Mouse (Mus musculus) MEL (cell line): ENCODE data around the gene S100a4. TPM values are rescaled to one million over a fixed set of nuclear protein-coding genes. Genes with fewer than 3 reads are reported as not detected.

Source experiments
- DNase-seq: peaks from one replicate; pipeline ENCODE4 v3.0.0; 2011; ENCODE audit warnings: low read depth, low spot score
- H3K27ac ChIP-seq: 2 replicates; pipeline ENCODE4 v1.5.1; 2012; ENCODE audit warnings: low read depth, mild to moderate bottlenecking, control low read depth, low read length, moderate library complexity; ENCODE audit not compliant: control insufficient read depth
- H3K27me3 ChIP-seq, 2 experiments: fragments of 150-350 bp in 1 of 2; sonication (generic) in 1 of 2; 2 replicates each; pipeline ENCODE4 v1.6.1; 2012; ENCODE audit warnings: low read length in 2 of 2, mild to moderate bottlenecking in 2 of 2, improper control_type of control experiment in 1 of 2, moderate library complexity in 1 of 2; ENCODE audit not compliant: insufficient read depth in 2 of 2, control insufficient read depth in 1 of 2
- H3K36me3 ChIP-seq, 2 experiments: 2 replicates each; pipeline ENCODE4 v1.6.1; 2012 to 2014; ENCODE audit warnings: low read length in 2 of 2, improper control_type of control experiment in 1 of 2, inconsistent platforms in 1 of 2, mild to moderate bottlenecking in 1 of 2; ENCODE audit not compliant: insufficient read depth in 2 of 2, control insufficient read depth in 1 of 2
- H3K4me1 ChIP-seq, 2 experiments: fragments of 150-350 bp in 1 of 2; sonication (generic) in 1 of 2; 2 replicates each; pipeline ENCODE4 v1.6.1; 2012; ENCODE audit warnings: low read length in 2 of 2, improper control_type of control experiment in 1 of 2, mild to moderate bottlenecking in 1 of 2; ENCODE audit not compliant: insufficient read depth in 2 of 2, control insufficient read depth in 1 of 2
- H3K4me3 ChIP-seq, 2 experiments: fragments of 150-350 bp in 1 of 2; sonication (generic) in 1 of 2; 2 replicates each; pipeline ENCODE4 v1.5.1; 2012; ENCODE audit warnings: low read depth in 2 of 2, low read length in 2 of 2, mild to moderate bottlenecking in 2 of 2, moderate library complexity in 2 of 2, control low read depth in 1 of 2, improper control_type of control experiment in 1 of 2; ENCODE audit not compliant: control insufficient read depth in 1 of 2, insufficient read depth in 1 of 2
- H3K79me2 ChIP-seq: 2 replicates; pipeline ENCODE4 v1.6.1; 2012; ENCODE audit warnings: mild to moderate bottlenecking, low read length, moderate library complexity; ENCODE audit not compliant: control insufficient read depth, poor library complexity, insufficient read depth
- H3K9ac ChIP-seq: 2 replicates; pipeline ENCODE4 v1.6.1; 2012; ENCODE audit warnings: low read depth, mild to moderate bottlenecking, control low read depth, low read length, moderate library complexity; ENCODE audit not compliant: control insufficient read depth, poor library complexity, severe bottlenecking
- H3K9me3 ChIP-seq: fragments of 150-350 bp; sonication (generic); replicated peaks from 2 replicates; pipeline ENCODE4 v1.6.1; 2012; ENCODE audit warnings: mild to moderate bottlenecking, low read length, improper control_type of control experiment, moderate library complexity; ENCODE audit not compliant: insufficient read depth
- BHLHE40 ChIP-seq: IDR thresholded peaks from 2 replicates; pipeline ENCODE4 v1.6.1; 2012; ENCODE audit warnings: low read depth, mild to moderate bottlenecking, inconsistent platforms, low read length, improper control_type of control experiment, borderline replicate concordance
- CTCF ChIP-seq, 3 experiments: IDR thresholded peaks in 2 of 3; conservative IDR thresholded peaks in 1 of 3; 2 replicates each; pipeline ENCODE4 v1.5.1; 2011 to 2012; ENCODE audit warnings: low read length in 3 of 3, low read depth in 2 of 3, mild to moderate bottlenecking in 2 of 3, improper control_type of control experiment in 1 of 3, inconsistent platforms in 1 of 3, mixed read lengths in 1 of 3, moderate library complexity in 1 of 3; ENCODE audit not compliant: control insufficient read depth in 1 of 3, insufficient read depth in 1 of 3, poor library complexity in 1 of 3, severe bottlenecking in 1 of 3
- ELF1 ChIP-seq: IDR thresholded peaks from 2 replicates; pipeline ENCODE4 v1.6.1; 2014; ENCODE audit warnings: low read depth, mild to moderate bottlenecking, inconsistent platforms, low read length, improper control_type of control experiment, moderate library complexity
- GATA1 ChIP-seq: IDR thresholded peaks from 2 replicates; pipeline ENCODE4 v1.6.1; 2011; ENCODE audit warnings: low read depth, low read length, improper control_type of control experiment
- JUND ChIP-seq: IDR thresholded peaks from 2 replicates; pipeline ENCODE4 v1.6.1; 2011; ENCODE audit warnings: low read depth, mild to moderate bottlenecking, improper control_type of control experiment, low read length
- MAZ ChIP-seq: IDR thresholded peaks from 2 replicates; pipeline ENCODE4 v1.6.1; 2012; ENCODE audit warnings: low read depth, mild to moderate bottlenecking, inconsistent platforms, low read length, improper control_type of control experiment
- MEF2A ChIP-seq: IDR thresholded peaks from 2 replicates; pipeline ENCODE4 v1.6.1; 2014; ENCODE audit warnings: low read depth, mild to moderate bottlenecking, inconsistent platforms, low read length, improper control_type of control experiment; ENCODE audit not compliant: poor library complexity, insufficient replicate concordance, severe bottlenecking; ENCODE audit errors: extremely low read depth
- MYC ChIP-seq: IDR thresholded peaks from 2 replicates; pipeline ENCODE4 v1.6.1; 2011; ENCODE audit warnings: low read depth, mild to moderate bottlenecking, low read length, improper control_type of control experiment, moderate library complexity
- NRF1 ChIP-seq: IDR thresholded peaks from 2 replicates; pipeline ENCODE4 v1.6.1; 2014; ENCODE audit warnings: low read depth, mild to moderate bottlenecking, inconsistent platforms, low read length, improper control_type of control experiment, moderate library complexity; ENCODE audit not compliant: poor library complexity, insufficient read depth, severe bottlenecking
- POLR2AphosphoS2 ChIP-seq: IDR thresholded peaks from 2 replicates; pipeline ENCODE4 v1.6.1; 2011; ENCODE audit warnings: low read length, improper control_type of control experiment
- RAD21 ChIP-seq: IDR thresholded peaks from 2 replicates; pipeline ENCODE4 v1.6.1; 2011; ENCODE audit warnings: mild to moderate bottlenecking, low read depth, low read length, improper control_type of control experiment
- TCF12 ChIP-seq: IDR thresholded peaks from 2 replicates; pipeline ENCODE4 v1.6.1; 2014; ENCODE audit warnings: low read depth, mild to moderate bottlenecking, inconsistent platforms, low read length, improper control_type of control experiment, moderate library complexity
- UBTF ChIP-seq: IDR thresholded peaks from 2 replicates; pipeline ENCODE4 v1.6.1; 2012; ENCODE audit warnings: low read depth, mild to moderate bottlenecking, inconsistent platforms, low read length, improper control_type of control experiment, moderate library complexity, borderline replicate concordance; ENCODE audit not compliant: insufficient read depth
- ZKSCAN1 ChIP-seq: IDR thresholded peaks from 2 replicates; pipeline ENCODE4 v1.6.1; 2012; ENCODE audit warnings: low read depth, mild to moderate bottlenecking, inconsistent platforms, low read length, improper control_type of control experiment, moderate library complexity
- polyA plus RNA-seq, 2 experiments: library from polyadenylated mRNA; stranded (reverse) in 1 of 2; unstranded in 1 of 2; fragments of >175 nt in 1 of 2; fragments of >200 nt in 1 of 2; gene quantifications; 2 replicates each; pipeline versions ENCODE4 v1.2.1 to v1.2.4; 2012; ENCODE audit warnings: low replicate concordance in 2 of 2, low read depth in 1 of 2; ENCODE audit not compliant: insufficient read length in 2 of 2, insufficient read depth in 1 of 2, missing spikeins in 1 of 2
- total RNA-seq: library from RNA; depleted of rRNA; stranded (reverse); fragments of 300-350 nt; gene quantifications from 2 replicates; pipeline ENCODE4 v1.2.3, GENCODE M21; 2012

Gene S100a4
- total and polyA plus RNA-seq, 3 experiments, result 0.73 to 2.3 TPM; not detected in 1

- TF ChIP-seq BHLHE40, result no peak
- peak; percentile 25 for TF ChIP-seq RAD21
- TF ChIP-seq TCF12, result no peak
- TF ChIP-seq CTCF (IDR thresholded peaks at IDR 0.05 in 2 of 3, conservative IDR thresholded peaks at IDR 0.05 in 1 of 3; ENCODE audit: control insufficient read depth in 1 of 3, insufficient read depth in 1 of 3, low read depth in 2 of 3, low read length in 3 of 3, poor library complexity in 1 of 3, severe bottlenecking in 1 of 3), result peak; percentile 75 to 97 (median 76)
- no peak for TF ChIP-seq MYC
- no peak for TF ChIP-seq POLR2AphosphoS2
- no peak for TF ChIP-seq ZKSCAN1
- no peak for TF ChIP-seq NRF1
- TF ChIP-seq UBTF, result no peak
- no peak for TF ChIP-seq ELF1
- no peak for TF ChIP-seq GATA1
- no peak for TF ChIP-seq MAZ
- no peaks in the 10 kb centered on the region for H3K79me2 ChIP-seq
- peaks cover 3 to 4% of the 10 kb centered on the region in 2 experiments; a peak in 1 of 4 replicates for H3K27me3 ChIP-seq
- no peak overlapping the region for H3K27ac ChIP-seq
- H3K9ac ChIP-seq, result no peak overlapping the region
- H3K9me3 ChIP-seq, result no peaks in the 10 kb centered on the region
- H3K4me1 ChIP-seq, result no peaks in the 10 kb centered on the region
- no peak overlapping the region for H3K4me3 ChIP-seq
- peak; percentile 83 for DNase-seq
- H3K36me3 ChIP-seq, result no peaks in the 10 kb centered on the region
These were observed 36.1 kb downstream of the S100a4 start for GRCm38 (mm10) chr3:90639511-90640154.

DNA sequence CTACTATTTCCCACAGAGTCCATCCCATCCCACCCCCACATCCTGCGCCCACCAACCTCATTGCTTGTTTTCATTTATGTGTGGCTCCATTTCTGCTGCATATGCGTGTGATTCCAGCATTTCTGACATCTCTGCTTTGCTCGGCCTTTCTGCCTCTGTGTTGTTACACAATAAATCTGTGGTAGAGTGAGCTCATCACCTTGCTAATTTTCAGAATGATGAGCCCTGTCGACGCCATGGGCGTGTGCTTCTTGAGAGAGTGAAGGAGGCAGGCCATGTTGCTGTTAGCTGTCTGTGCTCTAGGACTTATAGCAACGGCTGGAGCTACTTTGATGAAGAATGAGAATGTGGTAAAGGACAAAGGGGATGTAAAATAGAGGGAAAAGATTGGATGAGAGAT lies 37.4 kb downstream of the S100a4 start:
- Histone ChIP-seq H3K36me3 (no peaks in the 10 kb centered on the region), H3K9me3 (no peaks in the 10 kb centered on the region), H3K4me1 (no peaks in the 10 kb centered on the region), H3K4me3 (no peak overlapping the region)
- DNase-seq, result no peak
- TF ChIP-seq MEF2A (no peak), JUND (no peak)
- TF ChIP-seq, all 39 proteins: peak for 0
- H3K9ac ChIP-seq, result no peak overlapping the region
- H3K27me3 ChIP-seq, result peaks cover 3 to 4% of the 10 kb centered on the region in 2 experiments; a peak in 2 of 4 replicates
- no peaks in the 10 kb centered on the region for H3K79me2 ChIP-seq
- no peak overlapping the region for H3K27ac ChIP-seq
